Mouse (Mus musculus) ES-Bruce4 (cell line): ENCODE measurements at regions not wholly inside any gene's neighbourhood (a gene's known extent, or its start where the extent isn't known, plus 50 kb on each side); places are given as distances from the start of the nearest gene placed in this dataset.

Experiments used
- H3K27ac ChIP-seq: 2 replicates; pipeline ENCODE4 v1.5.1; 2012; ENCODE audit warnings: low read length, inconsistent platforms; ENCODE audit not compliant: insufficient read depth
- H3K27me3 ChIP-seq: 2 replicates; pipeline ENCODE4 v1.6.1; 2012; ENCODE audit warnings: mild to moderate bottlenecking, low read length, inconsistent platforms; ENCODE audit not compliant: control insufficient read depth, poor library complexity, insufficient read depth, severe bottlenecking
- H3K36me3 ChIP-seq: 2 replicates; pipeline ENCODE4 v1.6.1; 2012; ENCODE audit warnings: inconsistent platforms, mild to moderate bottlenecking, low read length, moderate library complexity; ENCODE audit not compliant: control insufficient read depth, poor library complexity, insufficient read depth, severe bottlenecking
- H3K4me1 ChIP-seq: one replicate; pipeline ENCODE4 v1.8.1; 2011; ENCODE audit warnings: low read length; ENCODE audit not compliant: control insufficient read depth, insufficient read depth
- H3K4me3 ChIP-seq: 2 replicates; pipeline ENCODE4 v1.5.1; 2011; ENCODE audit warnings: low read depth, mild to moderate bottlenecking, low read length
- H3K9ac ChIP-seq: 2 replicates; pipeline ENCODE4 v1.6.1; 2012; ENCODE audit warnings: low read depth, mild to moderate bottlenecking, inconsistent platforms; ENCODE audit not compliant: poor library complexity, severe bottlenecking
- H3K9me3 ChIP-seq: replicated peaks from 2 replicates; pipeline ENCODE4 v1.6.1; 2012; ENCODE audit warnings: mild to moderate bottlenecking, low read length, inconsistent platforms; ENCODE audit not compliant: control insufficient read depth, poor library complexity, insufficient read depth, severe bottlenecking
- CTCF ChIP-seq: IDR thresholded peaks from one replicate; pipeline ENCODE4 v1.8.1; 2011; ENCODE audit warnings: low read depth, low read length
- EP300 ChIP-seq: IDR thresholded peaks from 2 replicates; pipeline ENCODE4 v1.6.1; 2011; ENCODE audit warnings: low read depth, low read length; ENCODE audit not compliant: insufficient read depth
- POLR2A ChIP-seq: IDR thresholded peaks from one replicate; pipeline ENCODE4 v1.8.1; 2011; ENCODE audit warnings: low read length; ENCODE audit not compliant: insufficient read depth

DNA sequence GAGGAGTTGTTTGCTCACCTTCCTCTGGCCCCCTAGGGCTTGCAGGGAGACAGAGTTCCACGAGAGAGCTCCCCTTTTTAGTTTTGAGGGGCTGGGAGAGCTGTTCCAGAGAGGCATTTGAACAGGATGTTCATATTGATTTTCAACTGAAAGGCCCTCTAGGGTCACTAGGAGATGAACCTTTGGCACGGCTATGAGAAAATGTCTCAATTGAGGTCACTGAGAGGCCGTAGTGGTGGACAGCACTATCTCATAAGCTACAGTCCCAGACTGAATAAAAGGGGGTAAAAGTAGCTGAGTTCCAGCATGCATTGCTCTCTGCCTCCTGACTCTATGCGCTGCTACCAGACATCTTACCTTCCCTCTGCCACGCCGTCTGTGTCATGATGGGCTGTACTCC lies 74.1 kb upstream of the Crhr1 start:
- no peak overlapping the region for H3K9ac ChIP-seq
- TF ChIP-seq POLR2A (no peak), CTCF (no peak), EP300 (no peak)
- H3K27me3 ChIP-seq = no peaks in the 10 kb centered on the region
- no peaks in the 10 kb centered on the region for H3K9me3 ChIP-seq
- H3K27ac ChIP-seq = no peak overlapping the region
- no peaks in the 10 kb centered on the region for H3K36me3 ChIP-seq
- no peaks in the 10 kb centered on the region for H3K4me1 ChIP-seq
- no peak overlapping the region for H3K4me3 ChIP-seq

DNA sequence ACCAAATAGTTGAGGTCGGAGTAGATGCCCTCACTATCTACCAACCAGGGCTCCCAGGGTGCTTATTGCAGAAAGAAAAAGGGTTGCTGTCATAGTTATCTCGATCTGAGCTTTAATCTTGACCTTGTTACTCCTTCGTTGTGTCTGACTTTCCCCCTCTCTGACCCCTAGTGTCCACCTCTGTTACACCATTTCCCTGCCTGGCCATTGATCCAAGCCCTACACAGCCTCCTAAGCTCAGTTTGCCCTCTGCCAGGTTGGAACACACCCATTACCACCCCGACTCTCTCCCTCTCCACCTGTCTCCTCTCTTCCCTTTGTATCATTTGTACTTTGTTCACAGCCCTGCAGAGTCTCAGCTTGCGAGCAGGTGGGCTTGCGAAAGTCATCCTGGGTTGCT lies 73.6 kb upstream of the Crhr1 start:
- no peak overlapping the region for H3K9ac ChIP-seq
- H3K4me3 ChIP-seq = no peak overlapping the region
- H3K27ac ChIP-seq = no peak overlapping the region
- TF ChIP-seq CTCF (no peak), EP300 (no peak), POLR2A (no peak)
- no peaks in the 10 kb centered on the region for H3K36me3 ChIP-seq
- H3K27me3 ChIP-seq = no peaks in the 10 kb centered on the region
- H3K4me1 ChIP-seq = no peaks in the 10 kb centered on the region
- no peaks in the 10 kb centered on the region for H3K9me3 ChIP-seq

DNA sequence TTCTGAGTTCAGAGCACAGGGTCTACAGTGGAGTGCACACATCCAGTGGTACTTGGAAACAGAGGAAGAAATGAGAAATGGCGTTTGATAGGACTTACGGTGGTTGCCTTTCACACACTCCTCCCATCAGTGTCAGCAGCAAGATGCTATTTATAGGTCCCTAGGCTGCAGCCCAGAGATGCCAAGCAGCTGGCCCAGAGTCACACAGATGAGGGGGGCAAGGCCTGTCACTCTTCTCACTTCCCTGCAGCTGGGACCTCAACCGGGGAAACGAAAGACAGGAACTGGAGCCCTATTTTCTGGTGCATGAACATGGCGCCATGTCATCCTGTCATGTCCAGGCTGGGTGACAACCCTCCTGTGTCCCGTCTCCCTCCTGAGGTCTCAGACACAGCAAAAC lies 71.3 kb upstream of the Crhr1 start:
- no peak overlapping the region for H3K9ac ChIP-seq
- H3K27ac ChIP-seq = no peak overlapping the region
- H3K9me3 ChIP-seq = no peaks in the 10 kb centered on the region
- H3K36me3 ChIP-seq = no peaks in the 10 kb centered on the region
- no peaks in the 10 kb centered on the region for H3K27me3 ChIP-seq
- H3K4me1 ChIP-seq = no peaks in the 10 kb centered on the region
- H3K4me3 ChIP-seq = no peak overlapping the region
- TF ChIP-seq EP300 = no peak
- TF ChIP-seq POLR2A = no peak
- TF ChIP-seq CTCF = no peak

DNA sequence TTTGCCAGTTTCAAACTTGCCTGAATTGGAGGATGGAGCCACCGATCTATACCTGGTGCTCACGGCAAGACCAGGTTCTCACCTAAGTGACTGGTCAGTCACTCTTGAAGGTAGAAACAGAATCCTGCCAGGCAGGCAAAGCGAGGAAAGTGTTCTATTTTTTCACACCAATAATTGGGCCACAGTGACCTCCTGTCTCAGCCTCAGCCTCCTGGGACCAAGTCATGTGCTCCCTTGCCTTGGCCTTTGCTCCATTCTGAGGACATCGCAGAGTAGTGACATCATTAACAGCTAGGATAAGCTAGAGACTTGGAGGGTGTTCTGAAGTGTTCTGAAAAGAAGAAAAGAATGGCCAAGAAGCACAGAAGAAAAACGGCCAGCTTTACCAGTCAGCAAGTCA lies 67.5 kb upstream of the Crhr1 start:
- Histone ChIP-seq H3K36me3 (no peaks in the 10 kb centered on the region), H3K4me3 (no peak overlapping the region), H3K27me3 (no peaks in the 10 kb centered on the region), H3K9me3 (no peaks in the 10 kb centered on the region), H3K9ac (no peak overlapping the region), H3K27ac (no peak overlapping the region), H3K4me1 (no peaks in the 10 kb centered on the region)
- TF ChIP-seq EP300 (no peak), POLR2A (no peak), CTCF (no peak)

DNA sequence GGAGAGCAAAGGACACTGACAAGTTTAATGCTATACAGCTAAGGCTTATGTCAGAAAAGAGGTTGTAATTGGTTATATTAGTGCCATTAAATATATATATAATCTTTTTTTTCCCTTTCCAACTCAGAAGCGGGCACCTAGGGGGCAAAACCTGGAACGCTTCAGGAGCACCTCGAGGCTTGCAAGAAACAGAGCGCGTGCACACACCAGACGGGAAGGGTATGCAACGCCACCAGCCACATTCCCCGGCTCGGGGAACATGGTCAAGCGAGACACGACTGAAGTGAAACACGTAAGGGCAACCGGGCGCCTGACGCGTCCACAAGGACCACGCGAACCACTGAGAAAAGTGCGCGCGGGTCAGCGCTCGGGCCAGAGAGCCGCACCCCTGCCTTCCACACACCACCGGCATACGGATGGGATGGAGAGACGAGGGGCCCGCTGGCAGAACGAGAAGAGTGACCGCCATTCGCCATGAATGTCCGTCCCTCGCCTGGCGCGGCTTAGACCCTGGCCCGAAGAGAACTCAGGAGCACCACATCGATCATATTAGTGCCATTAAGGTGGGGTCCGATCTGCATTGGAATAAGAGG lies 60.0 kb upstream of the Crhr1 start:
- Histone ChIP-seq H3K27ac (no peak overlapping the region), H3K9ac (no peak overlapping the region), H3K4me1 (no peaks in the 10 kb centered on the region), H3K9me3 (no peaks in the 10 kb centered on the region), H3K27me3 (no peaks in the 10 kb centered on the region), H3K4me3 (peak overlapping the region; percentile 33), H3K36me3 (no peaks in the 10 kb centered on the region)
- TF ChIP-seq EP300 = no peak
- TF ChIP-seq CTCF = no peak
- no peak for TF ChIP-seq POLR2A

DNA sequence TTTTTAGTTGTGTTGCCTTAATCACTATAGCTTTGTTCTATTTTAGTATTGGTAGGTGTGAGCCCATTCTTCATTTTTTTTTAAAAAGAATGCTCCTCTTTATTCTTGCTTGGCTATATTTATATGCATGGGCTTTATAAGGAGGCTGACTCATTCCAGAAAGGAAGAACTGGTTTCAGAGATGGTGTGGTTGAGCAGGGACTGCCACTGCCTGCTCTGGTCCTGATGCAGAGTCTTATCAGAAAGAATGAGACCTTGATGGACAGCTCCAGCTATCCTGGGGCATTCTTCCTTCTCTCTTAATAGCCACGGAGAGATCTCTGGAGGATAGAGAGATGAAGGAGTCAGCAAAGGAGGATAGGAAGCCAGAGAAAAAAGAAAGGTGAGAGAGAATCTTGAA lies 57.9 kb upstream of the Crhr1 start:
- Histone ChIP-seq H3K4me1 (no peaks in the 10 kb centered on the region), H3K4me3 (no peak overlapping the region)

More for the DNA sequence above, 57.9 kb upstream of the Crhr1 start:
- H3K9me3 ChIP-seq = no peaks in the 10 kb centered on the region
- TF ChIP-seq EP300 (no peak), POLR2A (no peak), CTCF (no peak)
- no peaks in the 10 kb centered on the region for H3K27me3 ChIP-seq
- no peak overlapping the region for H3K27ac ChIP-seq
- H3K36me3 ChIP-seq = no peaks in the 10 kb centered on the region
- no peak overlapping the region for H3K9ac ChIP-seq
